Mouse (Mus musculus) adrenal gland, postnatal 0 days (tissue): ENCODE data around the gene Nme3. TPM values are rescaled to one million over a fixed set of nuclear protein-coding genes. Genes with fewer than 3 reads are reported as not detected.

Experiments
- polyA plus RNA-seq: library from polyadenylated mRNA; unstranded; fragments of >200 nt; fragmentation: Nextera tagmentation; extraction: Ambion mirVana; gene quantifications from 2 replicates; pipeline ENCODE4 v1.2.1, GENCODE M21; 2015

Nme3 gene
- 122 and 135 TPM in 2 replicates for polyA plus RNA-seq

GRCm38 (mm10) chr17:24896241-24896992 is at the start of gene Nme3:
TSS of gene Nme3 (plus strand) at chr17:24896500.

GRCm38 (mm10) chr17:24850065-24850772 is 46.1 kb upstream of the Nme3 start, which contains the start of gene Fahd1:
TSS of gene Fahd1 (minus strand) at chr17:24850364.

GRCm38 (mm10) chr17:24865776-24866175 is 30.5 kb upstream of the Nme3 start, which contains the start of gene Igfals:
TSS of gene Igfals (plus strand) at chr17:24865997.

GRCm38 (mm10) chr17:24886134-24886931 is 10.0 kb upstream of the Nme3 start, which contains the start of the genes Nubp2 and Spsb3:
TSS of gene Nubp2 (minus strand) at chr17:24886349.
TSS of gene Spsb3 (plus strand) at chr17:24886643.

GRCm38 (mm10) chr17:24894995-24895547 is 1.2 kb upstream of the Nme3 start, which contains the start of the genes Eme2 and Mrps34:
TSS of gene Eme2 (minus strand) at chr17:24895087.
TSS of gene Mrps34 (plus strand) at chr17:24895116.

GRCm38 (mm10) chr17:24936259-24937237 is 40.2 kb downstream of the Nme3 start, which contains the start of gene Mapk8ip3:
TSS of gene Mapk8ip3 (minus strand) at chr17:24936977.

Other genes with a start within 250 kb of the Nme3 start
- gene Slc9a3r2, start 246.2 kb upstream of the Nme3 start, polyA plus RNA-seq = 61.7 and 66.2 TPM in 2 replicates
- gene Npw, start 238.0 kb upstream of the Nme3 start, polyA plus RNA-seq = not detected in 2 replicates
- 11.8 and 14.9 TPM in 2 replicates for gene Zfp598, start 226.8 kb upstream of the Nme3 start, polyA plus RNA-seq
- 14.5 and 51.8 TPM in 2 replicates for gene Syngr3, start 206.5 kb upstream of the Nme3 start, polyA plus RNA-seq
- 36.3 and 36.6 TPM in 2 replicates for gene Gfer, start 200.3 kb upstream of the Nme3 start, polyA plus RNA-seq
- gene Noxo1, start 200.3 kb upstream of the Nme3 start, polyA plus RNA-seq = 1.6 and 2.0 TPM in 2 replicates
- gene Tbl3, start 188.8 kb upstream of the Nme3 start, polyA plus RNA-seq = 21.3 and 34.2 TPM in 2 replicates
- gene Rnf151, start 178.4 kb upstream of the Nme3 start, polyA plus RNA-seq = not detected in 2 replicates
- 872 and 948 TPM in 2 replicates for gene Rps2, start 178.4 kb upstream of the Nme3 start, polyA plus RNA-seq
- 222 and 254 TPM in 2 replicates for gene Ndufb10, start 172.0 kb upstream of the Nme3 start, polyA plus RNA-seq
- 0.46 and 0.58 TPM in 2 replicates for gene Rpl3l, start 168.7 kb upstream of the Nme3 start, polyA plus RNA-seq
- gene Msrb1, start 159.9 kb upstream of the Nme3 start, polyA plus RNA-seq = 47.7 and 55.8 TPM in 2 replicates
- gene Hs3st6, start 143.5 kb upstream of the Nme3 start, polyA plus RNA-seq = 4.2 and 12.5 TPM in 2 replicates
- 1.0 and 1.3 TPM in 2 replicates for gene Meiob, start 92.2 kb upstream of the Nme3 start, polyA plus RNA-seq
- gene Hagh, start 56.4 kb upstream of the Nme3 start, polyA plus RNA-seq = 56.0 and 73.6 TPM in 2 replicates
- gene Fahd1, start 46.1 kb upstream of the Nme3 start, polyA plus RNA-seq = 19.9 and 26.7 TPM in 2 replicates
- gene Igfals, start 30.5 kb upstream of the Nme3 start, polyA plus RNA-seq = 0.32 and 0.88 TPM in 2 replicates
- 47.2 and 66.1 TPM in 2 replicates for gene Nubp2, start 10.2 kb upstream of the Nme3 start, polyA plus RNA-seq
- 35.1 and 41.0 TPM in 2 replicates for gene Spsb3, start 9.9 kb upstream of the Nme3 start, polyA plus RNA-seq
- 23.7 and 39.5 TPM in 2 replicates for gene Eme2, start 1.4 kb upstream of the Nme3 start, polyA plus RNA-seq
- gene Mrps34, start 1.4 kb upstream of the Nme3 start, polyA plus RNA-seq = 124 and 213 TPM in 2 replicates
- 22.8 and 25.6 TPM in 2 replicates for gene Mapk8ip3, start 40.5 kb downstream of the Nme3 start, polyA plus RNA-seq
- 40.1 and 42.0 TPM in 2 replicates for gene Jpt2, start 64.2 kb downstream of the Nme3 start, polyA plus RNA-seq
- 4.4 and 4.6 TPM in 2 replicates for gene Cramp1l, start 119.3 kb downstream of the Nme3 start, polyA plus RNA-seq
- gene Ift140, start 119.6 kb downstream of the Nme3 start, polyA plus RNA-seq = 9.8 and 14.3 TPM in 2 replicates
- 47.0 and 48.5 TPM in 2 replicates for gene Tmem204, start 187.1 kb downstream of the Nme3 start, polyA plus RNA-seq
- gene Telo2, start 219.5 kb downstream of the Nme3 start, polyA plus RNA-seq = 17.3 and 18.1 TPM in 2 replicates
- 0.17 and 0.25 TPM in 2 replicates for gene Ptx4, start 224.3 kb downstream of the Nme3 start, polyA plus RNA-seq
- gene Clcn7, start 236.9 kb downstream of the Nme3 start, polyA plus RNA-seq = 11.8 and 20.7 TPM in 2 replicates